Mouse (Mus musculus) heart, adult 2 months (tissue): Measurements from ENCODE around the gene Rai1. TPM values are rescaled to one million over a fixed set of nuclear protein-coding genes. Genes with fewer than 3 reads are reported as not detected.
A peak's percentile ranks its signal among the peaks of the same experiment; 100 is the strongest.

Experiments used
- DNase-seq, 2 experiments: peaks; one replicate each; pipeline ENCODE4 v3.0.0; 2021
- H3K27ac ChIP-seq: fragments of 200-600 bp; 2 replicates; pipeline ENCODE4 v1.8.1; 2022
- H3K27me3 ChIP-seq: fragments of 200-500 bp; 2 replicates; pipeline ENCODE4 v1.6.1; 2012; ENCODE audit warnings: mild to moderate bottlenecking, low read length, inconsistent platforms, mixed read lengths; ENCODE audit not compliant: control insufficient read depth, insufficient read depth
- H3K36me3 ChIP-seq: fragments of 200-500 bp; 2 replicates; pipeline ENCODE4 v1.6.1; 2012; ENCODE audit warnings: low read length, inconsistent platforms; ENCODE audit not compliant: control insufficient read depth, insufficient read depth
- H3K4me1 ChIP-seq: fragments of 200-500 bp; 2 replicates; pipeline ENCODE4 v1.6.1; 2011; ENCODE audit warnings: low read length; ENCODE audit not compliant: control insufficient read depth, insufficient read depth
- H3K4me3 ChIP-seq: fragments of 200-600 bp; 2 replicates; pipeline ENCODE4 v1.8.1; 2022
- H3K79me2 ChIP-seq: fragments of 200-500 bp; replicated peaks from 2 replicates; pipeline ENCODE4 v1.6.1; 2012; ENCODE audit warnings: mild to moderate bottlenecking, inconsistent platforms, low read length, moderate library complexity, mixed read lengths; ENCODE audit not compliant: control insufficient read depth, insufficient read depth
- H3K9ac ChIP-seq: fragments of 200-500 bp; 2 replicates; pipeline ENCODE4 v1.6.1; 2012; ENCODE audit warnings: low read depth, mild to moderate bottlenecking, control low read depth, inconsistent platforms, low read length, mixed read lengths
- CTCF ChIP-seq: fragments of 200-600 bp; IDR thresholded peaks from 2 replicates; pipeline ENCODE4 v1.8.1; 2022; ENCODE audit warnings: antibody characterized with exemption, mild to moderate bottlenecking, moderate library complexity
- EP300 ChIP-seq: fragments of 200-500 bp; IDR thresholded peaks from 2 replicates; pipeline ENCODE4 v1.6.1; 2011; ENCODE audit warnings: low read depth, low read length, control low read depth; ENCODE audit not compliant: insufficient read depth
- POLR2A ChIP-seq: fragments of 200-500 bp; IDR thresholded peaks from 2 replicates; pipeline ENCODE4 v1.6.1; 2011; ENCODE audit warnings: mild to moderate bottlenecking, low read depth, low read length, control low read depth; ENCODE audit not compliant: insufficient read depth
- WGBS: fragments of 180-500 bp; shearing (Covaris S2); methylation state at CpG from one replicate; pipeline ENCODE4 v1.1.7; 2018; 5-methylcytosine and 5-hydroxymethylcytosine counted together
- intact Hi-C: fragments of 180-260 bp; cut with DNase I; formaldehyde crosslinking; loops from one replicate; pipeline ENCODE4 v1.15.1; 2025
- polyA plus RNA-seq: library from polyadenylated mRNA; depleted of rRNA; stranded (reverse); fragments of >200 nt; gene quantifications from 2 replicates; pipeline ENCODE4 v1.2.3, GENCODE M21; 2012
- total RNA-seq, 2 experiments: library from RNA; stranded (reverse); gene quantifications; 2 replicates each; pipeline ENCODE4 v1.2.3; 2021

Rai1 gene
- total and polyA plus RNA-seq, 3 experiments = 20.0 to 26.5 (median 21.8) TPM

DNA sequence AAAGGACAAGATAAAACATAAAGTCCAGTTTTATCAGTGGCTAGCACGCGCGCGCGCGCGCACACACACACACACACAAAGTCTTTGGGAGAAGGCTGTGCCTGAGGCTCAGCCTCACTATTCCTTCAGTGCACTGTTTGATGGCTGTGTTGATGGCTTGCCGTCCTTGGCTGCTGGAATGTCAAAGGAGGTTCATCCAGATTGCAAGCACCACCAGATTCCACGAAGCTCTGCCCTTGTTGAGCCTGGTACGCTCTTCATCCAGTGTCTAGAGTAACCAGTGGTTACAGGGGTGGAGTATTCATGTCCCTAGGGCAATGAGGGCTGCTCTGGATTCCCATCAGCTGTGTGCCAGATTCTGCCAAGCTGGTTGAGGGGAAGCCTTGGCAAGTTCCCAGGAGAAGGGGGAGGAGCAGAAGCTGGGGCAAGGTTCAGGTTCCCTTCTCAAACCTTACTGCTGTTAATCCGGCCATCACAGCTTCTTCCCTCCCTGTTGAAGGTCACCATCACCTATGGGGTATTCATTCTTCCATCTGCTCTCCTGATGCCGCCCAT, 77.4 kb downstream of the Rai1 start:
- Histone ChIP-seq H3K79me2 (no peaks in the 10 kb centered on the region), H3K4me3 (no peak overlapping the region), H3K4me1 (peaks cover 22% of the 10 kb centered on the region), H3K27ac (no peak overlapping the region), H3K36me3 (no peaks in the 10 kb centered on the region), H3K9ac (no peak overlapping the region), H3K27me3 (no peaks in the 10 kb centered on the region)
- whole genome bisulfite sequencing = 69% methylated on average over 12 of the region's 12 CpGs
- no peak for TF ChIP-seq CTCF
- no peak for TF ChIP-seq POLR2A
- no peak for TF ChIP-seq EP300
- DNase-seq = no peak
- intact Hi-C loops = no loop called here

DNA sequence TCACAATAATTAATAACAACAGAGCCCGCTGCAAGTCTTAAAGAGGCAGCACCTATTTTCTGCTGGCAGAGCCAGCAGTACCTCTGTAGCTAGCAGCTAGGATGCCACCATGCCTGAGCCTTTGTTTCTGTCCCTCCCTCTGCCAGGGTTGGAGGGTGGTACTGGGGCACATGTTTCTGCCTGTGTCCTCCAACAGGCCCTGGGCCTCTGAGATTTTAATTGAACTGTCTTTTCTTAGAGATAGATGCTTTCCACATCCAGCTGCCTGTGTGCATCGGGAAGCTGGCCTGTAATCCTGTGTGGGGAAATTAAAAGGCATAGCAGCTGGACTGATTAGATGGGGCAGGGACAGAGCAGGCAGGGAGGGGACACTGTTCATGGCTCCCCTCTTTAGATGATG, 77.9 kb downstream of the Rai1 start:
- Histone ChIP-seq H3K4me3 (no peak overlapping the region), H3K27me3 (no peaks in the 10 kb centered on the region), H3K27ac (no peak overlapping the region), H3K9ac (no peak overlapping the region), H3K79me2 (no peaks in the 10 kb centered on the region), H3K4me1 (peaks cover 21% of the 10 kb centered on the region), H3K36me3 (no peaks in the 10 kb centered on the region)
- DNase-seq = no peak
- intact Hi-C loops = no loop called here
- 32% methylated on average over 2 of the region's 2 CpGs for WGBS
- TF ChIP-seq EP300 = no peak
- no peak for TF ChIP-seq CTCF
- no peak for TF ChIP-seq POLR2A

DNA sequence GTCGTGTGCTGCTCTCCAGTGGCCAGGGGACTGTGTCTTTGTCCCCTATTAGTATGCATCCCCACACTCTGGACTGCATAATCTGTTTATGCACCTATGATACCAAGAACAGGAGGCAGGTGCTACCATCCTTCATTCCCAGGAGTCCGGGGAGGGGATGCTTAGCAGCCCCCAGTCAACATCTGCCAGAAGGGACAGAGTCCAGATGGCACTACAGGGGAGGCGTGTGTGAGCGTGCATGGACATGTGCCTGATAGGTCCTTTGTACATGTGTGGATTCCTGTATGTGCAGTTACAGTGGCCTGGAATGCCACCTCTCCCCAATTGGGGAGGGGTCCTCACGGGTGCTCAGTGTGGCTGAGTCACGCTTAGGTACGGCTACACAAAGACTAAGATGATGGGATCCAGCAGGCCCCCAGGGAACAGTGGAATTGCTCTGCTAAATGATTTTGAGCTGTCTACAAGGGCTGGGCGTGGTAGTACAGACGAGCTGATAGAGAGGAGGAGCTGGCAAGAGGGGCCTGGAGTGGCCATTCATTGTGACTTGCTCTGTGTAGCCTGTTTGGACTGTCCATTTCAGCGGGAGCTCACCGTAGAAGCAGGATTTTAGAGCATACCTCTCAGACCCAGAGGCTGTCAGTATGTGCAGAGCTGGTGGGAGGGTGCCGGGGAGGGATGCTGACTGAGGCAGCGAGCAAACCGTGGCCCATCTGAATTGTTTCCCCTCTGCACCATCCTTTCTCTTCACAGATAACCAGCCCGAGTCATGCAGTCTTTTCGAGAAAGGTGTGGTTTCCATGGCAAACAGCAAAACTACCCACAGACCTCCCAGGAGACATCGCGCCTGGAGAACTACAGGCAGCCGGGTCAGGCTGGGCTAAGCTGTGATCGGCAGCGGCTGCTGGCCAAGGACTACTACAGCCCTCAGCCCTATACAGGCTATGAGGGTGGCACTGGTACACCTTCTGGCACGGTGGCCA, 79.8 kb downstream of the Rai1 start:
- intact Hi-C loops = no loop called here
- WGBS = 60% methylated on average over 22 of the region's 22 CpGs
- TF ChIP-seq POLR2A (no peak), CTCF (no peak), EP300 (no peak)
- Histone ChIP-seq H3K9ac (no peak overlapping the region), H3K4me1 (peaks cover 13% of the 10 kb centered on the region), H3K27ac (no peak overlapping the region), H3K79me2 (no peaks in the 10 kb centered on the region), H3K4me3 (no peak overlapping the region), H3K27me3 (no peaks in the 10 kb centered on the region), H3K36me3 (no peaks in the 10 kb centered on the region)
- no peak for DNase-seq

DNA sequence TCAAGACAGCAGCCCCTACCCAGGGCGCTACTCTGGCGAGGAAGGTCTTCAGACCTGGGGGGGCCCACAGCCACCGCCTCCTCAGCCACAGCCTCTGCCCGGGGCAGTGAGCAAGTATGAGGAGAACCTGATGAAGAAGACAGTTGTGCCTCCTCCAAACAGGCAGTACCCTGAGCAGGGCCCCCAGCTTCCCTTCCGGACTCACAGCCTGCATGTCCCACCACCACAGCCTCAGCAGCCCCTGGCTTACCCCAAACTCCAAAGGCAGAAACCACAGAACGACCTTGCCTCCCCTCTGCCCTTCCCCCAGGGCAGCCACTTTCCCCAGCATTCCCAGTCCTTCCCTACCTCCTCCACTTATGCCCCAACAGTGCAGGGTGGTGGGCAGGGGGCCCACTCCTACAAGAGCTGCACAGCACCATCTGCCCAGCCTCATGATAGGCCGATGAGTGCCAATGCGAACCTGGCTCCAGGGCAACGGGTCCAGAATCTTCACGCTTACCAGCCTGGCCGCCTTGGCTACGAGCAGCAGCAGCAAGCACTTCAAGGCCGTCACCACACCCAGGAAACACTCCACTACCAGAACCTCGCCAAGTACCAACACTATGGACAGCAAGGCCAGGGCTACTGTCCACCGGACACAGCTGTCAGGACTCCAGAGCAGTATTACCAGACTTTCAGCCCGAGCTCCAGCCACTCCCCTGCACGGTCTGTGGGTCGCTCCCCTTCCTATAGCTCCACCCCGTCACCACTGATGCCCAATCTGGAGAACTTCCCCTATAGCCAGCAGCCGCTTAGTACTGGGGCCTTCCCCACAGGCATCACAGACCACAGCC, 80.8 kb downstream of the Rai1 start:
- intact Hi-C loops = no loop called here
- no peaks in the 10 kb centered on the region for H3K27me3 ChIP-seq
- no peaks in the 10 kb centered on the region for H3K36me3 ChIP-seq
- peak in 1 of 2 experiments; percentile 56 for DNase-seq
- H3K27ac ChIP-seq = no peak overlapping the region
- WGBS = 48% methylated on average over 20 of the region's 20 CpGs
- H3K79me2 ChIP-seq = no peaks in the 10 kb centered on the region
- TF ChIP-seq CTCF (no peak), EP300 (no peak), POLR2A (no peak)
- H3K9ac ChIP-seq = no peak overlapping the region
- H3K4me1 ChIP-seq = peaks cover 13% of the 10 kb centered on the region
- H3K4me3 ChIP-seq = no peak overlapping the region

DNA sequence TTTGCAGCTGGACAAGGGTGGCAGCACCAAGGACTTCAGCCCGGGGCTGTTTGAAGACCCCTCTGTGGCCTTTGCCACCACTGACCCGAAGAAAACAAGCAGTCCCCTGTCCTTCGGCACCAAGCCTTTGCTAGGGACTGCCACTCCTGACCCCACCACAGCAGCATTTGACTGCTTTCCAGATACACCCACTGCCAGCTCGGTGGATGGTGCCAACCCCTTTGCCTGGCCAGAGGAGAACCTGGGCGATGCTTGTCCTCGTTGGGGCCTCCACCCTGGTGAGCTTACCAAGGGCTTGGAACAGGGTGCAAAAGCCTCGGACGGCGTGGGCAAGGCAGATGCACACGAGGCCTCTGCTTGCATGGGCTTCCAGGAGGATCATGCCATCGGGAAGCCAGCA, 82.3 kb downstream of the Rai1 start:
- WGBS = 69% methylated on average over 11 of the region's 11 CpGs

More for the DNA sequence above, 82.3 kb downstream of the Rai1 start:
- Histone ChIP-seq H3K27me3 (no peaks in the 10 kb centered on the region), H3K36me3 (no peaks in the 10 kb centered on the region), H3K4me3 (no peak overlapping the region), H3K9ac (no peak overlapping the region), H3K79me2 (no peaks in the 10 kb centered on the region), H3K27ac (no peak overlapping the region), H3K4me1 (peaks cover 11% of the 10 kb centered on the region)
- no peak for DNase-seq
- intact Hi-C loops = no loop called here
- TF ChIP-seq EP300 = no peak
- no peak for TF ChIP-seq CTCF
- no peak for TF ChIP-seq POLR2A
